Mouse (Mus musculus) activated CD4-positive, CD25-positive, alpha-beta regulatory T cell, adult 4 months (primary cell): Measurements from ENCODE around the gene Gm21677. TPM values are rescaled to one million over a fixed set of nuclear protein-coding genes. Genes with fewer than 3 reads are reported as not detected.
"Not testable (repeated sequence)": the region's sequence is repeated elsewhere in the genome, so short reads cannot be mapped to it uniquely, and the experiment has no call there.

ENCODE experiments used
- ATAC-seq: one replicate; pipeline ENCODE4 v1.8.0; 2017
- polyA plus RNA-seq, 2 experiments: library from polyadenylated mRNA; unstranded; fragments of 100-300 nt; shearing (Covaris generic); gene quantifications; one replicate each; pipeline ENCODE4 v1.2.1; 2017

Gm21677 gene
- polyA plus RNA-seq, result not detected

DNA sequence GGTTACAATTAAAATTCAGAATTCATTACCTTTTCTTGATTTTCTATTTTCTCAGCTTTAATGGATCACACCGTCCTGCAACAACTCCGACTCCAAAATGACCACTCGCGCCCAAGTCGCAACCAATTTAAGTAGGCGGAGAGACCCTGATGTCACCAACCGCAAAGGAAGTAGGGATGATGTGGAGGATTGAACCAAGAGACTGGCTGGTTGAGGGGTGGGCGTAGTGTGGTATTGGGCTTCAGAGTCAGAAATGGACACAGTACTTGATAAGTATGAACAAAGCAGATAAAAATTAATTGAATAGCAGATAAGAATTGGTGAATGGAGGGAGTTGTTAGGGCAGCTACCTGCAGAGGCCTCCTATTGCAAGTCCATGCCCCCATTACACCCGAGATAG lies at the start of gene Gm21677:
Gene Gm21677 (minus strand): TSS at position 101 of the 400 bp plus-strand sequence.
- not testable (repeated sequence) for ATAC-seq

DNA sequence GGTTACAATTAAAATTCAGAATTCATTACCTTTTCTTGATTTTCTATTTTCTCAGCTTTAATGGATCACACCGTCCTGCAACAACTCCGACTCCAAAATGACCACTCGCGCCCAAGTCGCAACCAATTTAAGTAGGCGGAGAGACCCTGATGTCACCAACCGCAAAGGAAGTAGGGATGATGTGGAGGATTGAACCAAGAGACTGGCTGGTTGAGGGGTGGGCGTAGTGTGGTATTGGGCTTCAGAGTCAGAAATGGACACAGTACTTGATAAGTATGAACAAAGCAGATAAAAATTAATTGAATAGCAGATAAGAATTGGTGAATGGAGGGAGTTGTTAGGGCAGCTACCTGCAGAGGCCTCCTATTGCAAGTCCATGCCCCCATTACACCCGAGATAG lies 39.0 kb upstream of the Gm21677 start, which contains the start of gene Gm21693:
Gene Gm21693 (minus strand): TSS at position 101 of the 400 bp plus-strand sequence.
- not testable (repeated sequence) for ATAC-seq

DNA sequence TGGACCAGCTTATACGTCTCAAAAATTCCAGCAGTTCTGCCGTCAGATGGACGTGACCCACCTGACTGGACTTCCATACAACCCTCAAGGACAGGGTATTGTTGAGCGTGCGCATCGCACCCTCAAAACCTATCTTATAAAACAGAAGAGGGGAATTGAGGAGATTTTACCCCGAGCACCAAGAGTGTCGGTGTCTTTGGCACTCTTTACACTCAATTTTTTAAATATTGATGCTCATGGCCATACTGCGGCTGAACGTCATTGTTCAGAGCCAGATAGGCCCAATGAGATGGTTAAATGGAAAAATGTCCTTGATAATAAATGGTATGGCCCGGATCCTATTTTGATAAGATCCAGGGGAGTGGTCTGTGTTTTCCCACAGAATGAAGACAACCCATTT lies 34.4 kb upstream of the Gm21677 start:
- ATAC-seq, result not testable (repeated sequence)

Other genes with a start within 250 kb of the Gm21677 start
- not detected for gene Gm21693, start 38.9 kb upstream of the Gm21677 start, polyA plus RNA-seq
- not detected for gene Gm21704, start 103.7 kb upstream of the Gm21677 start, polyA plus RNA-seq
- not detected for gene Gm21708, start 103.7 kb upstream of the Gm21677 start, polyA plus RNA-seq